Mouse (Mus musculus) mesoderm, embryonic 11.5 days (tissue): ENCODE results near the gene Flot1.
"Not testable (repeated sequence)": the region's sequence is repeated elsewhere in the genome, so short reads cannot be mapped to it uniquely, and the experiment has no call there.

Experiments
- DNase-seq: peaks from one replicate; pipeline ENCODE4 v3.0.0-alpha.2; 2012; ENCODE audit warnings: low read depth, low spot score

Flot1 gene

DNA sequence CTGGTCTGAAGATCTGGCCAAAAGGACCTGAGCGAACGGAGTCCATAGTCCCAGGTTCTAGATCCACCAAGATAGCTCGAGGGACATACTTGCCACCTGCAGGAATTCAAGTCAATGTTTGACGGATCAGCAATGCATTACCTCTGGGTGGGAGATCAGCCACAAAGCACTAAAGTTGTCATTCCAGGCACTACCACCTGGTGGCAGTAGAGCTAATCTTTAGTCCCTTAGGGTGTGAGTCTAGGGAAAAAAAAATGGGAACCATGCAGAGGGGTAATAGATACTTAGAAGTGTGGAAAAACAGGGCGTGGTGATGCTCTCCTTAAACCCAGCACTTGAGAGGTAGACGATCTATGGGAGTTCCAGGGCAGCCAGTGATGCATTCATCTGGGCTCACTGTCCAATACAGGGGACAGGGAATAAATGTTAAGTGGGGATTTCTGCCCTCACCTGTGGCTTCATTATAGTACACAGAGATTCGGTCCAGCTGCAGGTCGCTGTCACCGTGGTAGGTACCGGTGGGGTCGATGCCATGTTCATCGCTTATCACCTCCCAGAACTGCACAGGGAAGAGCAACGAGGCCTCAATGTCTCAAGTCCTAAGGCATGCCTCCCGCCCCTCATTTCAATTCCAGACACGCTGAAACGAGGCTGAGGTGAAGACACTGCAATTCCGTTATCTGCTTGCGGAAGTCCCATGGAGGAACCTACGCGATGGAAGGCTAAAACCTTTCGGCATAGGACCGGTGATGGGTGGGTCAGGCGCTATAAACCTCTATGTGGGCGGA, 13.3 kb downstream of the Flot1 start:
- DNase-seq: peak; percentile 90

DNA sequence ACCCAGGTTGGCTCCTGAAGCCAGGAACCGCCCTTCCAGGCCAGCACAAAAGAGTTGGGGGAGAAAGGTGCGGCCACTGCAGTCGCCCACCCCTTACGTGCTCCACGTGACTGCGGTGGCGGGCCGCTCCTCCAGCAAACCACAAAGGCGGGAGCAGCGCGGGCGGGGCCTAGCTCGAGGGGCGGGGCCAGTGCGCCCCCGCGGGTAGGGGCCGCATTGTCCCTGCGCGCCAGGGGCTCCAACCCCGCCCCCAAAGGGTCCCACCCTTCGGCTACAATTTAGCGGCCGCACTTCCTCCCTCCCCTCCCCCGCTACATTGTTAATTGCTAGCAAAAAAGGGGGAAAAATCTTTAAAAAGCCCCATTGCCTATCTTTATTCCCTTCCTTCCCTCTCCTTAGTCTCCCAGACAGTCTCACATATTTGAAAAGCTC, 14.0 kb downstream of the Flot1 start:
- peak; percentile 94 for DNase-seq

DNA sequence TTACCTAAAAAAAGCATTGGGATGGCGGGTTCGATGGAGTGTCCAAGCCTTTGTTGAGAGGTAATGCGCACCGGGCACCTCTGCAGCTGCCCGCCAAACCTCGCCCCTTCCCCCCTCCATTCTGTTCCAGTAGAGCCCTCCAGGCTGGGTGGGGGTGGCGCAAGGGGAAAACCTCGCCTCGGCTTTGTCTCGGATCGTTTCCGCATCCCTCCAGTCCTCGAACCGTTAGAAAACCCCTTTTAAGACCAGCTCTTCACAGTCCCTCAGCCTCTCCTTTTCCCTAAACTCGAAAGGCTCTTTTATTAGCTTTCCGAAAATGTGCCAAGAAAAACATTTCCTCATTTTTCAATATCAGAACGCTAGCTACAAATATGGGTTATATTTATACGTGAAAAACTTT, 14.5 kb downstream of the Flot1 start:
- peak; percentile 81 for DNase-seq

DNA sequence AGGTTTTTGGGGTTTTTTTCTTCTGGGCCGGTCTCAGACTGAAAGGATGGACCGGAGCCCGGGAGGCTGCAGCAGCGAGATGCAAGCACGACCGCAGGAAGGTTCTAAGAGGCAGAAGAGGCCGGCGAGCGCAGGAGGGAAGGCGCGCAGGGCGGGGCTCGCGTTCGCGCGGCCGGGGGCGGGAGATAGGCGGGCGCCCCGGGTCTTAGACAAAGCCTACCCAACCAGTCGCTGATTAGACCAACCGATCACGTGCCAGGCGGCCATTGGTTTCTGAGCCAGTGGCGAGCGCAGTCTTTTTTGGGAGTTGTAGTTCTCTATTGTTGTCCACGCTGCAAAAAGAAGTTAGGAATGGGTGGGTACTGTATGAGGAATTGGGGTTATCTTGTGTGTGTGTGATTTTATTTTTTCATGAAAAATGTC, 15.1 kb downstream of the Flot1 start, which contains the start of gene Tubb5:
Gene Tubb5 (minus strand): TSS at position 185 of the 423 bp plus-strand sequence.
- peak; percentile 96 for DNase-seq

DNA sequence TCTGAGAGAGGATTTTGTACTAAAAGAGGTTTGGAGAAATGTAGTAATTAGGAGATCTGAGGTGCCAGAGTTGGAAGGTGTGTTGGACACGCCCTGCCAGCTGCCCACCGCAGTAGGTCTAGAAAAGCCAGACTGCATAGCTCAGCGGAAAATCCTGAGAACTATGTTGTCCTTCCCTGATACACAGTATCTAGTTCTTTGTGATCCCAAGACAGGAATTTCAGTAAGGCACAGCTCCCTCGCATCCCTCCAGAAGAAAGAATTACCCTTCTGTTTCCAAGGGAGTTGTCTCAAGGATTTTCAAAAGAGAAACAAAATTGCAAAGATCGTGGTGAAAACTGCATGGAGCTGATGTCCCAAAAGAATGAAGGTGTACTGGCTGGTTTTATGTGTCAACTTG, 15.5 kb downstream of the Flot1 start:
- no peak for DNase-seq

DNA sequence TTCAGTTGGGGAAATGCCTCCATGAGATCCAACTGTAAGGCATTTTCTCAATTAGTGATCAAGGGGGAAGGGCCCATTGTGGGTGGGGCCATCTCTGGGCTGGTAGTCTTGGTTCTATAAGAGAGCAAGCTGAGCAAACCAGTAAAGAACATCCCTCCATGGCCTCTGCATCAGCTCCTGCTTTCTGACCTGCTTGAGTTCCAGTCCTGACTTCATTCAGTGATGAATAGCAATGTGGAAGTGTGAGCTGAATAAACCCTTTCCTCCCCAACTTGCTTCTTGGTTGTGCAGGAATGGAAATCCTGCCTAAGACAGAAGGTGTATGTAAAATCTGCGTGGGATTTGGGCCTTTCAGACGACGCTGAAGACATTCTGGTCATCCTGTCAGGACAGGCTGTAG, 16.0 kb downstream of the Flot1 start:
- not testable (repeated sequence) for DNase-seq

DNA sequence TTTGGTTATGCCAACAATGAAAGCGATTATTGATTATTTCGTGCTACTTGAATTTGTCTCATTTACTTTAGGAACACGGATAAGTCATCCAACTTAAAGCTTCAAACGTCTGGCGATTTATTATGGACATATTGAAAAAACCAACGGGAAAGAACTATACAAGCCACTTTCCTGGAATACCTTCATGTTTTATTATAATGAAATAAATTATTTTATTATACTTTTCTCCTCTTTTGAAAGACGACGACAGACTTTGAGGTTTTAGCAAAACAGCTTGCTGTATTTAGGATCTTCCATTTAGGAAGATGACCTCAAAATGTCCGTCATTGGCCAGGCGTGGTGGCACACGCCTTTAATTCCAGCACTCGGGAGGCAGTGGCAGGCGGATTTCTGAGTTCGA, 17.5 kb downstream of the Flot1 start:
- DNase-seq: no peak

DNA sequence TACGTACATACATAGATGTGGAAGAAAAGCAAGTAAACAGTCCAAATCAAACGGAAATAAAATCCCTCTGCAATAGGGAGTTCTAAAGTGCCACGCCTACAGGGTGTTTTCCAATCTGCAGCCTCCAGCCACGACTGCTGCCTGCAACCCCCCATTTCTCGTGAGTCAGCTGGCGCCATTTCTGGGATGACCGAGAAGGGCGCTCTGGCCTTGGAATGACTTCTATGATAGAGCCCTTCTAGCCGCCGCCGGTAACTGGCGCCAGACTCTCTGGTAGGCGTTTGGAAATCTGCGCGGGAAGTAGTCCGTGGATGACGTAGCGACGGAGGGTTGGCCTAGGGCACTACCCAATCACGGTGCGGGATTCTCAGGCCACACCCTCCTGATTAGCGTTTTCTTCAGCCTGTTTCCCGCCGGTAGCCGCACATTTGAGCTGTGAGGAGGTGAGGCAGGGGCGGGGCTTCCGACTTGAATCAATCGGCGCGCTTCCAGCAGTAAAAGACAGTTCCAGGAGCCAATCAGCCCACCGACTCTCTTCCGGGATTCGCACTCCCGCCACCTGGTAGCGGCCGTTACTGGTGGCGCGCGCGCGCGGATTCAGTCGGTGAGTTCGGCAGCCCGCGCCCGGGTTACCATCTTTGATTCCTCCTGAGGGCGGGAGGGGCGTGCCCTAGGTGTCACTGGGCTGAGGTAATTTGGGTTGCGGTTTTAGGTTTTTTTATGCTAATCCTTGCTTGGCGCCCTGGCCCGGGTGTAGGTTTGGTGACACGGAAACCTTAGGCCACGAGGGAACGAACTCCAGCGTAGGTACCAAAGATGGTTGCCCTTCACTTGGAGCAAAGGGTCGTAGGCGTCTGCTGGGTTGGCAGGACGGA, 18.3 kb downstream of the Flot1 start, which contains the start of gene Mdc1:
Gene Mdc1 (plus strand): TSS at position 440 of the 875 bp plus-strand sequence.
- peak; percentile 100 for DNase-seq

DNA sequence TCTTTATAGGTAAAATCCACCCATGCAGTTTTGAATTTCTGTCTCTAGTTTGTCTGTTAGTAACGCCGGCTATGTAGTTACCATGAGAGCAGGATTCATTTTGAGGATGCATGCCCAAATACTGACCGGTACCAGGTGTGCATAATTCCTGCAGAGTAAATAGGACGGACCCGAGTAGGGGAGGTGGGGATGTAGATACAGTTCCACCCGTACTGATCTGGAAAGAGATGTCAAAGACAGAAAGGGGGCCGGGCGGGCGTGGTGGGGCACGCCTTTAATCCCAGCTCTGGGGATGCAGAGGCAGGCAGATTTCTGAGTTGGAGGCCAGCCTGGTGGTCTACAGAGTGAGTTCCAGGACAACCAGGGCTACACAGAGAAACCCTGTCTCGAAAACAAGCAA, 19.0 kb downstream of the Flot1 start:
- DNase-seq: no peak

DNA sequence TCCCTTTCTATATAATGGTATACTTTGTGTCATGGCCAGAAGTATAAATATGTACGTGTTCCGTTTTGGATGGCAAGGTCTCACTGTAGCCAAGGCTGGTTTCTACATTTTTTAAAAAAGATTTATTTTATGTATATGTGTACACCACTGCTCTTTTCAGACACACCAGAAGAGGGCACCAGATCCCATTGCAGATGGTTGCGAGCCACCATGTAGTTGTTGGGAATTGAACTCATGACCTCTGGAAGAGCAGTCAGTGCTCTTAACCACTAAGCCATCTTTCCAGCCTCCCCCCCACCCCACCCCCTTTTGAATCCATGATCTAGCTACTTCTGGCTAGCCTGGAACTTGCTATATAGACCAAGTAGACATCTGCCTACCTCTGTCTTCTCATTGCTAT, 20.5 kb downstream of the Flot1 start:
- DNase-seq: no peak

DNA sequence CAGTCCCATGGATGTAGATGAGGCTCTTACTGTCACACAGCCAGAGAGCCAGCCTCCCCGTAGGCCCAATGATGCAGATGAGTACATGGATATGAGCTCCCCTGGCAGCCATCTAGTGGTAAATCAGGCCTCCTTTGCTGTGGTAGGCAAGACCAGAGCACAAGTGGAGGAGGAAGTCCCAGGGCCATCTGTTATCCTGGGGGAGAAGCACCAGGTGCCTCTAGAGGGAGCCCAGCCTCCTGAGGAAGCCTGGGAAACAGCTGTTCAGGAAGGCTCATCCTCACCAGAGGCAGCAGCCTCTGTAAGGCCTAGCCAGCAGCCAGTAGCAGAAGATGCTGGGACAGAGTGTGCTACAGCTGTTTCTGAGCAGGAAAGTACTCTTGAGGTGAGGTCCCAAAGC, 25.1 kb downstream of the Flot1 start:
- DNase-seq: no peak

DNA sequence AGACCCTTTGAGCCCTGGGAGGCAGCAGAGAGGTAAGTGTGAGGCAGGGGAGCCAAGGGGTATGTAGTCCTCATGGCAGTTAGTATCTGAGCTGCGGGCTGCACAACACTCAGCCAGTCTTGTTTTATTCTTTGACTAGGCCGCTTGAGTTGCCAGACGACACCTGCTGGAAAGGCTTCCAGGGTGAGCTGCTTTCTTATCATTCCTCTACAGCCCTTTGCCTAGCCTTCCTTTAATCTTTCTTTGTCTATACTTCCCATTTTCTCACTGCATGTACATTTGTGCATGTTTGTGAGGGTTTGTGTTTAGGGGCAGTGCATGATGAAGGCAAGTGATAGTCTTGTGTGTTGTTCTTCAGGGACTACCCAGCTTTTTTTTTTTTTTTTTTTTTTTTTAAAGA, 27.9 kb downstream of the Flot1 start:
- DNase-seq: no peak

DNA sequence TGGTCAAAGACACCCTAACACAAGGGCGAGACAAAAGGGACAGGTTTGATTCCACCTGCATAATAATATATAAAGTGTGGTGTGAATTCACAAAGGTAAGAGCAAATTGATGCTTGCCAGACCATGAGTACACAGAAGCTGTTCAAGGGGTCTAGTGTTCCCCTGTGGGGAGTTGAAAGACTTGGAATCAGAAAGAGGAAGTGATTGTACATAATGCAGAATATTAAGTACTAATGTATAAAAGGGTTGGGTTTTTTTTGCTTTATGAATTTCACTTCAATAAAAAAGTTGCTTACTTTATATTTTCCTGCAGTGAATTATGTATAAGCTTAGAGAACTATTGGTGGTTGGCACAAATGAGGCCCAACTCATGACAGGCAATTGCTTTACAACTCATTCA, 36.3 kb downstream of the Flot1 start:
- DNase-seq: no peak

DNA sequence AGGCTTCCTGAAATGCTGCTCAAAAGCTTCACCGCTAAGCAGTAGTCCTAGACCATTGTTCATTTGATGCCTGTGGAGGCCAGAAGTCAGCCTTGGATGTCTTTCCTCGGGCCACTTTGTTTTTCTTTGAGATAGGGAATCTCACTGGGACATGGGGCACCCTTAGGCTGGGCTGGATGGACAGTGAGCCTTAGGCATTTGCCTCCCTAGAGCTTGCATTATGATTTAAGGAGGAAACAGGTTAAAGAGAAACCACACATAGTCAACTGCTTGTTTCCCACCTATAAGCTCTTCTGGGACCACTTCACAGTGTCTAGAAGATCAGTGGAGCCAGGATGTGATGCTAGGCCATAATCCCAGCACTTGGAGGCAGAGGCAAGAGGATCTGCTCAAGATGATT, 36.8 kb downstream of the Flot1 start:
- no peak for DNase-seq

DNA sequence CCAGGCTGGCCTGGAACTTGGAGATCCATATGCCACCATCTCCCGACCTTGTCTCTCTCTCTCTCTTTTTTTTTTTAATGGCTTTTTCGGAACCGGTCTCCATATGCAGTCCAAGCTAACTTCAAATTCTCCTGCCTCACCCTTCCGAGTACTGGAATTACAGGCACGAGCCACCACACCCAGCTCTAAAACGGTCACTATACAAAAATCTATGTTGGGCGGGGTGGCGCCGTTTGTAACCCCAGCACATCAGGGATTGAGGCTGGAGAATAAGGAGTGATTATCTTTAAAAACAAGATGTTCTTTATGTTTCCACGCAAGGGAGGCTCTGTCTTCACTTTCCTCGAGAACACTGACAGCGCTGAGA, 37.8 kb downstream of the Flot1 start:
- DNase-seq: no peak

DNA sequence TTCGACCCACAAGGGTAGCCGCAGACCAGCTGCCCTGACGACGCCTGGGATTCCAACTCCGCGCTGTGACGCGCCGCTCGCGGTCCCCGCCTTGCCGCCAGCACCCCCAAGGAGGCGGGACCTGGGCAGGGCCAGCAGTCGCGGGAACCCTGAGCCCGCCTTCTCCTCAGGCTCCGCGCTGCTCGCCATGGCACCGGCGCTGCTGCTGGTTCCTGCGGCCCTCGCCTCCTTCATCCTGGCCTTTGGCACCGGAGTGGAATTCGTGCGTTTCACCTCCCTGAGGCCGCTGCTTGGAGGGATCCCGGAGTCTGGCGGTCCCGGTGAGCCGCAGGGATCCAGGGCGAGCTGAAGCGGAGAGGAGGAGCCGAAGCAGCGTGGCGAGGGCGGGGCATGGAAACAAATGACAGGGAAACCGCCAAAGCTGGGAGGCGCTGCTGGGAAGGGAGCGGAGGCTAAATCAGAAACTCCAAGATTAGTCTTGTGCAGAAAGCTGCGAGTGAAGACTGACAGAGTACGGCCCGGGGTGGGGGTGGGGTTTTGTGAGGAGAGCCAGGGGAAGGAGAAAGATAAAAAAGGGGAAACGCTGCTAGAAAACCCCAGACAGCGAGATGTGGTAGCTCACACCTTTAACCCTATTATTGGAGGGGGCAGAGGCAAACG, 38.3 kb downstream of the Flot1 start, which contains the start of gene Nrm:
Gene Nrm (plus strand): TSS at position 121 of the 660 bp plus-strand sequence.
- peak; percentile 89 for DNase-seq

DNA sequence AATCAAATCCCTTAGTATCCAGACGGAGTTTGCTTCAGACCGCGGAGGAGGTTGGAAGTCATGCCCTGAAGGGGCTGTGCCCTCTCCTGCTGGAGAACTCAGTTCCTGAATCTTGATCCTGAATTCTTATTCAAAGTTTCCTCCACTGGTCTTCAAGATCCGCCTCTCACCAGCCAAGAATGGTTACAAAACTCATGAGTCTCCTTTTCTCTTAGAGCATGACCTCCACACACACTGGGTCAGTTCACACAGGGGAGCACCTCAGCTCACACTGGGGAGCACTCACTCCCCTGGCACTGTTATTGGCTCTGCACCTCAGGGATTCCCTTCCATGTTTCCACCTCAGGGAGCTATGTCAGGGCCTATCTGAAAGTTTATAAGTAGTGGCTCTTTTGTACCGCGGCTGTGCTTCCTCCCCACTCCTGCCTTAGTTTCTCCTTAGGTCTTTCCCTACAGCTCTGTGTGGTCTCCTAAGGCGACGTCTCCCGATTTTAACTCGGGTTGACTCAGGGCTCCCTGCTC, 41.9 kb downstream of the Flot1 start:
- DNase-seq: no peak

DNA sequence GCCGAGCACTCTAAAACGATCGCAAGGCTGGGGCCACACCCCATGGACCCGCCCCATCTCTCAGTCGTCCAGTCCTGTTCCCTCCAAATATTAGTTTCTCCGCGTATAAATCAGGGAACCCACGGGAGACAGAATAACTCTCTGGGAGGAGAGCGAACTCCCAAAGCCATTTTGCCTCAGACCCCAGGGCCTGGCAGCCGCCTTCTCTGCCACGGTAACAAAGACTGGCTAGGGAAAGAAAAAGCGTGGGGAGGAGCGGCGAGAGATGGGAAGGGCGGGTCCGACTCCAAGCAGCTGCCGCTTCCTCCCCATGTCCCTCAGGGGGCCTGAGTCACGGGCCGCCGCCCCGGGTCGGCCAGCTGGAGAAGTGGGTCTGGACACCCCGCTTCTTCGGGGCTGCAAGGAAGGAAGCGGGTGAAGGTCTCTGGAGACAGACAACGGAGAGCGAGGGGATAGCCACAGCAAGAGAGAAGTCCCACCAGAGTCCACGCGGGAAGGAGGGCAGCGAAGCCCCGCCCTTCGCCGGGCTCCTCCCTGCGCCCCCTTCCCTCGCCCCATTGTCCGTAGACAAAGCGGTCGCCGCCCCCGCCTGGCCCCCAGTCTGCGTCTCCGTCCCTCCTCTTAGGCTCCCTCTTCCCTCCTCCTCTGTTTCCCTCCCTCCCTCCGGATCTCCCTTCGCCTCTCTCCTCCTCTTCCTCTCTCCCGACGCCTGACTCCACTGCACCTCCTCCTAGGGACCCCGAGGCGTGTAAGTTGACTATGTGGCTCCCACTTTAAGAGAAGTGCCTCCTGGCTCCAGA, 42.7 kb downstream of the Flot1 start, which contains the start of gene Ppp1r18:
Gene Ppp1r18 (plus strand): TSS at position 113 of the 800 bp plus-strand sequence.
- DNase-seq: peak; percentile 90

DNA sequence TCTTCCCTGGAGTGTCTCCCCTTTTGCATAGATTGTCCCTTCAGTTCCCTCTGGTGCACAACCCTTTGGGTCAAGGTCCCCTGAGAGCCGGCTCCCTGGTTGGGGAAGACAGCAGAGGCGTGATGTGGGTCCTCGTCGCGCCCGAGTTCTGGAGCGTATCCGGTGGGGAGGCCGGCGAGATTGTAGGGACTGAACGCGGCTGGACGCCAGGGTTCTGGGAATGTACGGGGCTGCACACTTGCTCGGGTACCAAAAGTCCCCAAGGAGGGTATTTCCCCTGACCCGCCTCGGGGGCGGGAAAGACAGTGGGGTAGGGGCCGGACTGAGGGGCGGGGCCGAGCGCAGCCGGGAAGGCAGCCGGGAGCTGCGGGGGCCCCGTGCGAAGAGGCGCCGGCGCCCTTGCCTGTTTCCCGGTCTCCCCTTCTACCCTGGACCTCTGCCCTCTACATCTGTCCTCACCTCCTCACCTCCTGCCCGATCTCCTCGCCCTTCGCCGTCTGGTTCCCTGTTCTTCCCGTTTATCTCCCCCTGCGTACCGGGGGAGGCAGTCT, 43.3 kb downstream of the Flot1 start:
- DNase-seq: peak; percentile 65
